Mouse (Mus musculus): ENCODE results near the gene Sorbs2.

The Sorbs2 gene

GRCm38 (mm10) chr8:45762982-45763689, 255.5 kb downstream of the Sorbs2 start:
- DNase-seq: no peak

GRCm38 (mm10) chr8:45763690-45764342, 256.2 kb downstream of the Sorbs2 start:
- no peak for DNase-seq

GRCm38 (mm10) chr8:45766138-45766537, 258.6 kb downstream of the Sorbs2 start:
- no peak for DNase-seq

- DNase-seq: no peak
Measured at GRCm38 (mm10) chr8:45774841-45775240, 267.3 kb downstream of the Sorbs2 start.

GRCm38 (mm10) chr8:45775481-45775880, 267.9 kb downstream of the Sorbs2 start:
- DNase-seq: no peak

- DNase-seq: no peak
Measured at GRCm38 (mm10) chr8:45776366-45776765, 268.8 kb downstream of the Sorbs2 start.

GRCm38 (mm10) chr8:45776977-45777376, 269.4 kb downstream of the Sorbs2 start:
- no peak for DNase-seq

- peak; percentile 20 to 21 for DNase-seq
Measured at GRCm38 (mm10) chr8:45780585-45780984, 273.0 kb downstream of the Sorbs2 start.

- no peak for DNase-seq
Measured at GRCm38 (mm10) chr8:45788610-45789009, 281.0 kb downstream of the Sorbs2 start.

GRCm38 (mm10) chr8:45794847-45795246, 287.3 kb downstream of the Sorbs2 start:
- DNase-seq: peak; percentile 20 to 35

GRCm38 (mm10) chr8:45796331-45796740, 288.7 kb downstream of the Sorbs2 start:
- DNase-seq: peak; percentile 30 to 31

- no peak for DNase-seq
Measured at GRCm38 (mm10) chr8:45799517-45799916, 291.9 kb downstream of the Sorbs2 start.

- DNase-seq: no peak
Measured at GRCm38 (mm10) chr8:45808597-45808996, 301.0 kb downstream of the Sorbs2 start.

GRCm38 (mm10) chr8:45816765-45817426, 309.3 kb downstream of the Sorbs2 start:
- peak; percentile 80 to 83 for DNase-seq

- DNase-seq: no peak
Measured at GRCm38 (mm10) chr8:45821650-45822049, 314.1 kb downstream of the Sorbs2 start.

GRCm38 (mm10) chr8:45829985-45830548, 322.5 kb downstream of the Sorbs2 start:
- DNase-seq: no peak

- DNase-seq: no peak
Measured at GRCm38 (mm10) chr8:45833896-45834295, 326.3 kb downstream of the Sorbs2 start.

GRCm38 (mm10) chr8:45843306-45843705, 335.7 kb downstream of the Sorbs2 start:
- no peak for DNase-seq

- no peak for DNase-seq
Measured at GRCm38 (mm10) chr8:45844097-45844885, 336.7 kb downstream of the Sorbs2 start.

- DNase-seq: no peak
Measured at GRCm38 (mm10) chr8:45844911-45845481, 337.4 kb downstream of the Sorbs2 start.

- DNase-seq: no peak
Measured at GRCm38 (mm10) chr8:45845906-45846305, 338.3 kb downstream of the Sorbs2 start.

GRCm38 (mm10) chr8:45855118-45855517, 347.5 kb downstream of the Sorbs2 start:
- no peak for DNase-seq
